Mouse (Mus musculus): ENCODE measurements around the gene Tsga10.

DNA sequence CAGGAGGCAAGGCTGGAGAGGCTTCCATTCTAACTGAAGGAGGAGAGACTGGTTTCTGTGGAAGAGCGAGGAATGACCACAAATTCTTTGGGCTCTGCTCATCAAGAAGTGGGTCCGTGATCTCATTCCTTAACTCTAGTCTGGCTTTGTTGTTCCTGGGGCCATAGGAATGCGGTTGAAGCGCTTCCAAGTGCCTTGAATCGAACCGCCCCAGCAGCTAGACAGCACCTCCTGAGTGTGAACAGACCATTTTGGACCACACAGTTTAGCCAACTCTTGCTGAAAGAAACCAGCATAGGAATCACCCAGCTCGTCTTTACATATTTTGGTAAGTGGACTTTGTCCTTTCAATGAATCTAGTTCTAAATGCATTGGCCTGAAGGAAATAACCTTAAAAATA, 5.5 kb upstream of the Tsga10 start, which contains the start of gene Lipt1:
- TF ChIP-seq EP300 (IDR thresholded peaks at IDR 0.05): peak; percentile 38; the same call in 1 of the 2 replicates
- TF ChIP-seq CTCF (IDR thresholded peaks at IDR 0.05): no peak

Data from lung, postnatal 0 days (tissue).